Mouse (Mus musculus) neural tube, embryonic 10.5 days (tissue): ENCODE results near the gene Mettl7a2.
"Not testable (repeated sequence)": the region's sequence is repeated elsewhere in the genome, so short reads cannot be mapped to it uniquely, and the experiment has no call there.

Experiments used
- DNase-seq: peaks from one replicate; pipeline ENCODE4 v3.0.0-alpha.2; 2017; ENCODE audit warnings: low spot score; ENCODE audit errors: extremely low spot score

The Mettl7a2 gene

DNA sequence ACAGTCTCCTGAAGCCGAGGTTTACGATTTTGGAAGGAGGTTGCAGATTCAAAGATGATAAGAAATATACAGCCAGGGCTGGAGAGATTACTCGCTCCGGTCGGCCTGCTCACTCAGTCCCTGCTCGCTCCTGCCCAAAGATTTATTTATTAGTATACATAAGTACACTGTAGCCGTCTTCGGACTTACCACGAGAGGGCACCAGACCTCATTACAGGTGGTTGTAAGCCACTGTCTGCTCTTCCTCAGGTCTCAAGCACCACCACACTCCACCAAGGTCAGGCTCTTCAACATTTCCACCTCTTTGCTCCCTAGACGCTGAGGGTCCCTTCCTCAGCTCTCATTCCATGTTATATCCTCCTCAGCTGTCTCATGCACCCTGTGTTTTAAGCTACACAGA, 15.2 kb upstream of the Mettl7a2 start:
- DNase-seq = not testable (repeated sequence)

GRCm38 (mm10) chr15:100341314-100341980, 11.6 kb upstream of the Mettl7a2 start:
- DNase-seq = not testable (repeated sequence)

- no peak for DNase-seq
Observed at GRCm38 (mm10) chr15:100345484-100345883, 7.5 kb upstream of the Mettl7a2 start.

GRCm38 (mm10) chr15:100346761-100347160, 6.2 kb upstream of the Mettl7a2 start:
- DNase-seq = no peak

- no peak for DNase-seq
Observed at GRCm38 (mm10) chr15:100349496-100349895, 3.5 kb upstream of the Mettl7a2 start.

- DNase-seq = no peak
Observed at GRCm38 (mm10) chr15:100351501-100352060, 1.4 kb upstream of the Mettl7a2 start.

GRCm38 (mm10) chr15:100353399-100353798, 399 bp downstream of the Mettl7a2 start:
- DNase-seq = not testable (repeated sequence)

DNA sequence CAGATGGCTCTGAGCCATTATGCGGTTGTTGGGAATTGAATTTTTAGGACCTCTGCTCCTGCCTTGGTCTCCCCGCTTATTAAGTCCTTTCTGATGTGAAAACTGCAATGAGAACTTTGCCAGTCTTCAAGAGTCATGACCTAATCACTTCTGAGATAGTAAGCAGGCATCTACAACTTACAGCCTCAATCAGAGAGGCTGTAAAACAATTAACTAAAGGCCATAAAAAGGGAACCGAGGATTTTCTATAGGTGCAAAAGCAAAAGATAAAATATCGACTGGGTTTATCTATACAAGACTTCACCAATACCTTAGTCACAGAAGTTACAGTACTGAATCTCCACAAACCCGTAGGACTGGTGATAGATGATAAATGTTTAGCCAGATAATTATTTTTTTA, 2.9 kb downstream of the Mettl7a2 start:
- DNase-seq = no peak

GRCm38 (mm10) chr15:100364242-100364641, 11.2 kb downstream of the Mettl7a2 start, which contains the start of gene Higd1c:
TSS of gene Higd1c (plus strand) at chr15:100364542.
- no peak for DNase-seq

DNA sequence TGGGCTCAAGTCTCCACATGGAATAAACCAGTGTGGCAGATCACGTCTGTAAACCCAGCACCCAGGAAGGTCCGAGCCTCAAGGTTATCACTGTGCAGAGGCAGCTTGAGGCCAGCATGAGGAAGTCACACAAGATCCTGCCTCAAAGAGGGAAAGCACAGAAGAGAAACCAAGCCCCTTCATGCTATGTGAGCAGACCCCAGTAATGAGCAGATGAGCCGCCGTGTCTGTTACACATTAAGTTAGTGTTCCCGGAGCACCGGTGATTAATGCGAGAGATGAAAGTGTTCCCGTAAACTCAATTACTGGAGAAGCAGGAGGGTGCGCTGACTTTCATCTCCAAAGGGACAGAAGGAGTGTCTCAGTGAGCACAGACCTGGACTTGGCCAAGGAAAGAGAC, 13.0 kb downstream of the Mettl7a2 start:
- not testable (repeated sequence) for DNase-seq

GRCm38 (mm10) chr15:100367119-100367518, 14.1 kb downstream of the Mettl7a2 start:
- no peak for DNase-seq

DNA sequence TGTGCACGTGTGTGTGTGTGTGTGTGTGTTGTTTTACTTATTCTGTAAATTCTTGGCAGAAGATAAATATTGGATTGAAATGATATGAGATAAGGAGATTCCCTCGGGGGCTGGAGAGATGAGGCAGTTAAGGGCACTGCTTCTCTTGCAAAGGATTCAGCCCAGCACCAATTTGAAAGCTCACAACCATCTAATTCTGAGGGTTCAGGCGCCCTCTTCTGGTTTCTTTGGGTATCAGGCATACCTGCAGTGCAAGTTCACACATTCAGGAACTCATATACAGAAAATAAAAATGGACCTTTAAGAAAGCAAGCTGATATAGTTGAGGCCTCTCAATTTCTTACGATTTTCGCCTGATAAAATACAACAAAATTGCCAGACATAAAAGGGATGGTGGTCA, 22.1 kb downstream of the Mettl7a2 start:
- DNase-seq = peak; percentile 49

GRCm38 (mm10) chr15:100377847-100378505, 25.0 kb downstream of the Mettl7a2 start:
- not testable (repeated sequence) for DNase-seq

GRCm38 (mm10) chr15:100379658-100380057, 26.7 kb downstream of the Mettl7a2 start:
- no peak for DNase-seq

DNA sequence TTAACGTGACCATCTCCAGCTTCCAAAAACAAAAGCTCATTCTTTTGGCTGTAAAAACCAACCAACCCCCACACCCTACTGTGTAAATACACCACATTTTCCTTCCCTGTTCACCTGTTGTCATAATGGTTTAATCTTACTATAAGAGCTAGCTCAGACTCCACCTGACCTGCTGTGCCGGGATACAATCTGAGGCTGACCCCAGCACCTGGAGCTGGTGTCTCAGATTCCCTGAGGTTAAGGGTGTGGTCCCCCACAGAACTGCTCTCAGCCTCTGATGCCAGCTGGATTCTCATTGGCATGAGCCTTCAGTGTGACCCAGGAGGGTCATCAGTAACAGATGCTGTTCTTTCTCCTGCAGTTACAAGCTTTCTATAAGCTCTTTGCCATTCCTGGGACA, 27.1 kb downstream of the Mettl7a2 start:
- no peak for DNase-seq

DNA sequence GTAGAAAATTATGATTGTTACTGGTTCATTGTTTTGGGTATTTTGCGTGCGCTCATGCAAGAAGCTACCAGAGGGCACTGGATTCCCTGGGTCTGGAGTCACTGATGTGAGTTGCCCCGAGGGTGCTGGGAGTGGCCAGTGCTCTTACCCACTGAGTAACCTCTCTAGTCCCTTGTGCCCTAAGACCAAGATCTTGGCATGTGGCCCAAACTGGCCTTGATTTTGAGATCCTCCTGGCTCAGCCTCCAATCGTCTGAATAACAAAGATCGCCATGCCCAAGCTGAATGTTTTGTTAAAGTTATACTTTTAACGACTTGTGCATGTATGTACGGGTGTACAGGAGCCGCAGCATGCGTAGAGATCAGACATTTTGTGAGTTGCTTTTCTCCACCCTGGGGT, 32.7 kb downstream of the Mettl7a2 start:
- no peak for DNase-seq

DNA sequence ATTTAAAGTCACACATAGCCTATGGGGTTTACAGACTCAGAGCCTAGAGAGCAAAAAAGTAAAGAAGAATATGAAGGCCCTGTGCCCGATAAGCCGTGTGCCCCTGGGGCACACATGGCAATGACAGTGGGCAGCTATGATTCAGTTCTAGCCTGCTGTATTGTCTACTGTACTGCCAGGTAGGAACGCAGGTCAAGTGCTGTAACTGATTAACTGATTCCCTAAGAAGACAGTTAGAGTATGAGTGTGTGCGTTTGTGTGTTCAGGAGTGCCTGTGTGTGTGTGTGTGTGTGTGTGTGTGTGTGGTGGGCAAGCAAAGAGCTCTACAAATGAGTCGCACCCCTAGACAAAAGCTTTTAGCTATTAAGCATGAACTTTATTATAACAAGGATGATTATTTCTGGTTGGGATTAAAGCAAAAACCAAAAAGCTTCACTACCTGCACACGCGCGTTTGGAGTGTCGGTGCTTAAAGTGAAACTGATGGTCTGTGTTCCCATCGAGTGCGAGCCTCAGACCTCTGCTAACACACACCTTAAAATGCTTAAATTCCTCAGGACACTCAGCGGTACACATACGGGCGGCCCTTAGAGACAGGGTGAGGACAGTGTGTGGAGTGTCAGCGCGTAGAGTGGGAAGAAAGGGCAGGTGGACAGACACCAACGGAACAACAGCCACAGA, 34.7 kb downstream of the Mettl7a2 start:
- no peak for DNase-seq

- no peak for DNase-seq
Observed at GRCm38 (mm10) chr15:100388224-100388835, 35.3 kb downstream of the Mettl7a2 start.

GRCm38 (mm10) chr15:100388886-100389285, 35.9 kb downstream of the Mettl7a2 start:
- DNase-seq = no peak

GRCm38 (mm10) chr15:100391066-100391465, 38.1 kb downstream of the Mettl7a2 start:
- no peak for DNase-seq

GRCm38 (mm10) chr15:100391599-100391998, 38.6 kb downstream of the Mettl7a2 start:
- DNase-seq = no peak

GRCm38 (mm10) chr15:100393016-100393415, 40.0 kb downstream of the Mettl7a2 start:
- no peak for DNase-seq
